Mouse (Mus musculus): ENCODE data around the gene Gm49661.
A peak's percentile ranks its signal among the peaks of the same experiment; 100 is the strongest.

Gene Gm49661

DNA sequence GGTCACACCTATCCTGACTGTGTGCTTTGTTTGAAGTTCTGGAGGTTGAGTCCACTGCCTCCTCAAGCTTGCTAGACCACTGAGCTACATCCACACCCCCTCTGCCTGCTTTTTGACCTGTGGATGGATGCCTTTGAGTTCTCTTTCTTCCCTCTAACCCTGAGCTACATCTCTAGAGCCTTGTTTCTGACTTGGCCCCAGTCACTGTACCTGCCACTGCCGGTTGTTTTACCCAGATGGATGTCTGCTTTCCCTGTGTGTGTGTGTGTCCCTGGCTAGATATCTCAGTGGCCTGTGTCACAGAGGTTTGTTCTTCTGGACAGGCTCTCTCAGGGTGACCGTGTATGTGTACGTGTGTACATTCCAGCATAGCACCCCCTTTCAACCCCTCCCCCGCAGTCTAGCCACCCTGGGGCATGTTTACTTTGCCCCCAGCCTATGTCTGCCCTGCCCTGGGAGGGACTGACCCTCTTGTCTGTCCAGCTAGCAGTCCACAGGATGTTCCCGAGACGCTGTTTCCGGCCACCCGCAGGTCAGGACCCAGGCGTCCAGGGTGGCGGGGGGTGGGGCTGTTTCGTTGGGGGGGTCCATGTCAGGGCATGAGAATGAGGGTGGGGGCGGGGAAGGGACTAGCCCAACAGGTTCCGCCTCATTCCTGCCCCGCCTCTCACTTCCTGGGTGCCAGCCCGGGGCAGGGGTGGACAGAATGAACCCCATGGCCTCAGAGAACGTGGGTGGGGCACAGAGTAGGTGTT lies 15.2 kb upstream of the Gm49661 start:
- DNase-seq (ENCODE audit: low read depth, low spot score), result no peak

DNA sequence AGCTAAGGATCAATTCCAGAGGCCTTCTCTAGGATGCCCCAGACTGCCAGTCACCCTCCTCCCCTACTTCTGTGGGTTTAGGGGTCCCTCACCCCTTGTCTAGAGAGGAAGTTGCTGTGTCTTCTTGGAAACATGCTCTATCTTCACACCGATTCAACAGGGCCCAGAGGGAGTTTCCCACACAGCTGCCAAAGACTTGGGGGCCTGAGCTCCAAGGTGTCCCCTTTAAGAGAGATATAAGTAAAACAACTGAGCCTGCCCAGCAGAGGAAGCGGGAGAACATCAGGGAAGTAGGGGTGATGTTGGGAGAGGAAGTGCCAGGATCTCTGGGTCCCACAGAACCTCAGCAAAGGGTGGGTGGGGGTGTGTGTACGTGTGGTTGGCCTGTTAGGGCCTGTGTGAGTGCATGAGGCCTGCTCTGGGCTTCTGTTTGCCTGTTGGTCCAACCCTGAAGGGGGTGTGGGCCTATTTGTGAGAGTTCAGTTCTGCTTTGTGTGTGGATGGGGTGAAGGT lies 13.3 kb upstream of the Gm49661 start:
- no peak for DNase-seq (ENCODE audit: low read depth, low spot score)

DNA sequence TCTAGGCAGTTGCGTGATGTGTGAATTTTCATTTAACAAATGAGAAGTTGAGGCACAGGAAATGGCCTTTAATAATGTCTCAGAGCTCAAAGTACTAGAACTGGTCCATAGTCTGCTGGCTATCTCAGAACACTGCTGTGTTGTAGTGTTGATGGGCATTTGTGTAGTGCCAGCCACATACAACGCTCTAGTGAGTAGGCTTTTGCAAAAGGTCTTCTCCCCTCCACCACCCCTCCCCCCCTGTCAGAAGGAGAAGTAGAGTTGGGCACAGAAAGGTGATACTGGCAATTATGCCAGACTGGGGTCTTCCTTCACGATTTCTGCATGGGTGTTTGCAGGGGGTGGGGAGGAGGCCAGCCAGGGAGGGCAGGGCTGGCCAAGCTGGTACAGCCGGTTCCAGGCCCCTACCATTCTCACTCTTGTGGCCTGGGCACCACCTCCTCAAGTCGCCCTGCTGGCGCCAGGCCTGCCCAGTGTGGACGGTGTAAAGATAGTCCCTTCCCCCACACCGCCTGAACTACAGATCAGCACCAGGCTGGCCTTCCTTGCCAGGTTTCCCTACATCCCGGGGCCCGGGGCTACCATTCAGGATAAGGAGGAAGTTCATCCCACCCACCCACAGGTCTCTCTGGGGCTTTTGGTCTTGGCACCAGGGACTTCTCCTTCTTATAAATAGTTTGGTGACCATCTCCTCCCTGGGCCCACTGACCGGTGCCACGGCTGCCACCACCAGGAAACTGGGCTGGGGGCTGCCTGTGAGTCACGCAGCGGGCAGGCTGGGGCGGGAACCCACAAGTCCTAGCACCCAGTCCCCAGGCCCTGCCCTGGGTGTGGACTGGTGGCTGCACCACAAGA lies 12.6 kb upstream of the Gm49661 start:
- no peak for DNase-seq (ENCODE audit: low read depth, low spot score)

DNA sequence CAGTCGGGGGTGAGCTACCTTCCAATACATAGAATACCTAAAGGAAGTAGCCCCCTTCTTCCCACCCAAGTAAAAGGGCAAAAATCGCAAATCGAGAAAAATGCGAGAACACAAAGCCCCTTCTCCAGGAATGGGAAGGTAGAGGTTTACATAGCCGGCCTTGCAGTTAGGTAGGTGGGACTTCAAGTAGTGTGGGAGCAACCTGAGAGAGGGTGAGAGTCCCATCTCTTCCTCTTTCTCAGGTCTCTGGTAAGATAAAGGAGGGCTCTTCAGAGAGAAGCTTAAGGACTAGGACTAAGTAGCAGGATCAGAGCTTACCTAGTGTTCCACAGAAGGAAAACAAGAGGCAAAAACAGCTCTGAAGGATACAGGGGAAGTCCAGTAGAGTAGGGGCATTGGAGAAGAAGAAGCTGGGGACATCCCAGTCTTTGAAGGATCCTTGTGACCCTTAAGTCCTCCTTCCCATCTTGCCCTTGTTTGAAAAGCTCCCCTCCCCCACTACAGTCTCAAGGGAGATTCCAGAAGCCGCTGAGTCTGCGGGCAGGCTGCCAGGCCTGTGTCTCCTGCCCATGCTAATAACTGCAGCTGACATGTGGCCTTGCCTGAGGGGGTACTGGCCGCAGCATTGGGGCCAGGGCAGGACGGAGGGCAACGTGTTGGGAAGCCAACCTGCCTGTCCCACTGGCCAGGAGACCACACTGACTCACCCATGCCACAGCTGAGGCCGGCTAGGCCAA lies 11.6 kb upstream of the Gm49661 start:
- DNase-seq (ENCODE audit: low read depth, low spot score), result no peak

DNA sequence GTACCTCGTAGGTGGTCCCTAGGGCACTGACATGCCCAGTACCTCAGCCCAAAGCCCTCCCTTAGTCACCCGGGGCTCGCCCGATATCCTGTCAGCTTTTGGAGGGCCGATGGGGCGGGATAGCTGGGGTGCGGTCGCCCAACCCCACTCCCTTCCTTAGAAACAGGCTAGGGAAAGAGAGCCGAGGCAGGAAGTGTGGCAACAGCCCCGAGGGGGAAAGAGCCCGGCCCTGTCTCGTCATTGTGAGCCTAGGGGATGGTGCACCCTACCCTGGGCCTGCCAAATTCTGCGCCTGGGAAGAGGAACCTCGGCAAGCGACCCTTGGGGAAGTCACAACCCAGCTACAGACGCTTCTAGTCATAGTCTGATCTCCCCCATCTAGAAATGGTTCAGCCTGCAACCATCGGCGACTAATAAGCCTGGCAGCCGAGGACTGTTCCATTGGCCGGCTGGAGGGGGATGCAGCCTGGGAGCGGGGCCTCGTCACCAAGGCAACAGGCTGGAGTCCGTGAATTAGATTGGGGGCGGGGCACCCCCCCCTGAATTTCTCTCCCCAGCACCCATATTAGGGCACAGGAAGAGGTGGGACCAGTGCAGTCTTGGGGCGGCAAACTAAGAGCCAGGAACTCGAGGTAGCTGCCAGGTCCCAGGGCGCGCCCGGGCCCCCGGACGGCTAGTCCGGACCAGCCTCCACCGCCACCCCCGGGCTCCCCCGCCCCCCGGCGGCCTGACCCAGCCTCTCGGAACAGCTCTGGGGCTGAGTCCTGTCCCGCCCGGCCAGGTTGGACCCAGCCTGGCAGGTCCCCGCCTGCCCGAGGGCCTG lies 10.6 kb upstream of the Gm49661 start:
- DNase-seq (ENCODE audit: low read depth, low spot score), result no peak

DNA sequence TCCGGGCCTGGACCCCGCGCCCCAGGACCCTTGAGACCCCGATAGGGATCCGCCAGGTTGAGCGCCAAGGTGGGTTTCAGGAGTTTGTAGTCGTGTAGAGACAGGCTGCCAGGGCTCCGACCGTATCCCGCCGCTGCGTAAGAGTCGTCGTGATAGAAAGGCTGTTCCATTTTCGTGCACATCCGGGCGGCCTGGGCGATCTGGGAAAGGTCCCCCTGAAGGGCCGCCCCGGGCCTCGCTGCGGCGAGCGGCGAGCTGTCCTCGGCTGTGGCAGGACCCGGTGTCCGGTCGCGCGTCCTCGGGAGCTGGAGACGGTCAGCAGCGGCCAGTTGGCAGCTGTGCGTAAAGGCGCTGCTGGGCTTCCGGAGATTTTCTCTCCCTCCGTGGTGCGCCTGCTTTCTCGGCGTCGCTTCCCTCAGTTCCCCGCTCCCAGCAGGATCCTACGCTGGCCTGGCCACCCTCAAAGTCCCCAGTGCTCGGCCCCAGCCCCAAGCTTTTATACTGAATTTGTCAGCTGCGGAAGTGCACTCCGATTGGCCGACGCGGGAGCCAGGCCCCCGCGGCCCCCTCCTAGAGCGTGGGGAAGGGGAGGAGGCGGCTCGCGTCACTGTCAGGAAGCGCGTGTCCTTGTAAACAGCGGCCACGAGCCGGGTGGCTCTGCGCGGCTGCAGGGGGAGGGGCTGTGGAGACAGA lies 9.2 kb upstream of the Gm49661 start, which contains the start of gene Junb:
Gene Junb, minus strand, starts transcription at position 471 of the 693 bp plus-strand sequence.
- peak; percentile 87 for DNase-seq (ENCODE audit: low read depth, low spot score)

DNA sequence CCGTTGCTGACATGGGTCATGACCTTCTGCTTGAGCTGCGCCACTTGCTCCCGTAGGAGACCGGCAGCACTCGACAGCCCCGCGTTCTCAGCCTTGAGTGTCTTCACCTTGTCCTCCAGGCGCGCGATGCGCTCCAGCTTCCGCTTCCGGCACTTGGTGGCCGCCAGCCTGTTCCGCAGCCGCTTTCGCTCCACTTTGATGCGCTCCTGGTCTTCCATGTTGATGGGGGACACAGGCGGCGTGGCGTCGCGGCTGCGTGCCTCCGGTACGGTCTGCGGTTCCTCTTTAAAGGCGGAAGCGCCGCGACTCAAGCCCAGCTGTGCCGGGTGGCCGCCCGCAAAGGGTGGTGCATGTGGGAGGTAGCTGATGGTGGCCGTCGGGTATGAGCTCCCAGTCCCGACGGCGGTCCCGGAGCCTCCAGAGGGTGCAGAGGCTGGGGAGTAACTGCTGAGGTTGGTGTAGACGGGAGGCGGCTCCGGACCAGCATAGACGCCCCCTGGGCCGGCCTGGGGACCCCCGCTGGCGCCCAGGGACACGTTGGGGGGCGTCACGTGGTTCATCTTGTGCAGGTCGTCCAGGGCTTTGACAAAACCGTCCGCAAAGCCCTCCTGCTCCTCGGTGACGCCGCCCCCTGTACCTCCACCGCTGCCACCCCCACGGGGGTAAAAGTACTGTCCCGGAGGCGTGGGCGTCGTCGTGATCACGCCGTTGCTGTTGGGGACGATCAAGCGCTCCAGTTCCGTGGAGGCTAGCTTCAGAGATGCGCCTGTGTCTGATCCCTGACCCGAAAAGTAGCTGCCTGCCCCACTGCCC lies 8.4 kb upstream of the Gm49661 start:
- no peak for DNase-seq (ENCODE audit: low read depth, low spot score)

DNA sequence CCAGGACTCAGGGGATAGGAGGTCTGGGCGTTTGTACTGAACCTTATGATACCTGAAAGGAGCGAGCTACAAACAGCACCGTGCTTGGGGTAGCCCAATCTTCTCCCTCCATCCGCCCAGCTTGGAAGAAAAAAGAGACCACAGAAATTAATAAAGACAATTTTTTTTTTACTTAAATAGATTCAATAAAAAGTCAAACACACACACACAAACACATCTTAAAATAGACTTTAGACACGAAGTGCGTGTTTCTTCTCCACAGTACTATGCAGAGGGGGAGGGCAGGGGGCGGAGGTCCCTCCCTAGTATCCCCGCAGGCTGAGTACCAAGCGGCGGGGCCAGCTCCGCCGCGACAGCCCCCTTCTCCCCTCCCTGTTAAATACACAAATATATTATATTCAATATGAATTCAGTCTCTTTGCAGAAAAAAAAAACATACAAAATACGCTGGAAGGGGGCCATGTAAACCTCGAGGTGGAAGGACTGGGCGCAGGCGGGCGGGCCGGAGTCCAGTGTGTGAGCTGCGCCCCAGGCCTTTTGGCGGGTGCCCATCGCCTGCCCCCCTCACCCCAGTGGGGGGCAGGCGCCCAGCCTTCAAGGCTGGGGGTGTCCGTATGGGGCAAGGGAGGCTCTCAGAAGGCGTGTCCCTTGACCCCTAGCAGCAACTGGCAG lies 7.7 kb upstream of the Gm49661 start:
- DNase-seq (ENCODE audit: low read depth, low spot score), result no peak

DNA sequence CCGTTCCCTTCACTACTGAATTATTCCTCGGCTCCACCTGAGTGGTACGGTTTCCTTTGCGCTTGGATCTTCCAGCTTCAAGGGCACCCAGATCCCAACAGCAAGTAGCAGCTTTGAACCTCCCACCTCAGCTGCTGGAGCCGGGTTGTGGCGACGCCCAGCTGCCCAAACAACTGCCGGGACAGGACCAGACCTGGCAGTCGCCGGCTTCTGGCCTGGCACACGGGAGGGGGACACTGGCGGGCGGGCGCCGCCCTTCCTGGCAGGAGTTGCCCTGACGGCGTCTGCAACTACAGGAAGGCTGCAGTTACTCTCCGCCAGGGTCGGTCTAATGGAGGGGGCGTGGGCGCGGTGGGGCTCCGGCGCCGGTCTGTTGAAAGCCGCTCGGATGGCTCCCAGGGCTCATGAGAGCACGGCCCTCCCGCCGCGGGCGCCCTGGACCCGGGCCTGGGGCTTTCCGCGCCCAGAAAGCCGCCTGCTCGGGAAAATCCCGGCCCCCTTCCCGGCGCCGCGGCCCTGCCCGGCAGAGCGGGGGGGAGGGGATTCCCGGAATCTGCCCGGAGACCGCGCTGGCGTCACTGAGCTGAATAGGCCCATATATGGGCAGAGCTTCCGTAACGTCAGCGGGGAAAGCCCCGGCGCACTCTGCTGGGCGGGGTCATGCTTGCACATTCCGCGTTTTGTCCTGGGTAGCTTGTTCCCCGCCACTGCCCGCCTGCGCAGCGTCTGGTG lies 7.0 kb upstream of the Gm49661 start:
- no peak for DNase-seq (ENCODE audit: low read depth, low spot score)

DNA sequence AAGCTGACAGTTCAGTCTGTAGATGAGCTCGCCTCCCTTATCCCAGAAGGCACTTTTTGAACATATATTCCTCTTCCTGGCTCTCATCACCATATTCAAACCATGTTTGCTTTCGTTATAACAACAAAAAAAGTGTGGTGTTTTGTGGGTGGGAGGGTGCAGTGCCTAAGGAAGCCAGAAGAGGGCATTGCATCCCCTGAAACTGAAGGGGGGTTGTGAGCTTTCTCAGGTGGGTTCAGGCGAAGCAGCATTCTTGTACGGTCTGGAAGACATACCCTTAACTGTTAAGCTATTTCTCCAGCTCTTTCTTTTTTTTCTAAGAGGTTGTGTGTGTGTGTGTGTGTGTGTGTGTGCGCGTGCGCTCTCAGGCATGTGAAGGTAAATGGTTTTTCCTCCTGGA lies 6.2 kb upstream of the Gm49661 start:
- DNase-seq (ENCODE audit: low read depth, low spot score), result no peak

DNA sequence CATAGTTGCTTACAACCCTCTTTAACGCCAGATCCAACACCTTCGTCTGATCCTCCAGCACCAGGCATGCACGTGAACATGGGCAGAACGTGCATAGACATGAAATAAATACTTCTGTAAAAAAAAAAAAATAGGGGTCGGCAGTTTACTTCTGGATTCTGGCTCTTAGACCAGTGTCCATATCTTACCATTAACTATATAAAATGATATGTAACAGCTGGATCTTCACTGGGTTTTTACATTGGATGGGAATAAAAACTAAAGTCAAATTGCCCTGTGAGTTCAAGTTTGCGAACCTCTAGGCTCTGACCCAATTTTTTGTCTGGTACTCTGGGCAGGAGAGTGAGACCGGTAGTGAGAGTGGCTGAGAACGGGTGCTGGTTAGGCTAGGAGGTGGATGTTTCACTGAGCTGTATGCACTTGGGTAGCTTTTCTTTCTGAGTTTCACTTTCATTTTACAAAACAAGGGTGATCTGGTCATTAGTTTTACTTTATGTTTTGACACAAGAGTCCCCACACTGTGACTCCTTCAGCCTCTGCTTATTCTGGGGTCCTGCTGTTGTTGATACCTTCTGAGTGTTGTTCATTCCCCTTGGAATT lies 5.4 kb upstream of the Gm49661 start:
- no peak for DNase-seq (ENCODE audit: low read depth, low spot score)

DNA sequence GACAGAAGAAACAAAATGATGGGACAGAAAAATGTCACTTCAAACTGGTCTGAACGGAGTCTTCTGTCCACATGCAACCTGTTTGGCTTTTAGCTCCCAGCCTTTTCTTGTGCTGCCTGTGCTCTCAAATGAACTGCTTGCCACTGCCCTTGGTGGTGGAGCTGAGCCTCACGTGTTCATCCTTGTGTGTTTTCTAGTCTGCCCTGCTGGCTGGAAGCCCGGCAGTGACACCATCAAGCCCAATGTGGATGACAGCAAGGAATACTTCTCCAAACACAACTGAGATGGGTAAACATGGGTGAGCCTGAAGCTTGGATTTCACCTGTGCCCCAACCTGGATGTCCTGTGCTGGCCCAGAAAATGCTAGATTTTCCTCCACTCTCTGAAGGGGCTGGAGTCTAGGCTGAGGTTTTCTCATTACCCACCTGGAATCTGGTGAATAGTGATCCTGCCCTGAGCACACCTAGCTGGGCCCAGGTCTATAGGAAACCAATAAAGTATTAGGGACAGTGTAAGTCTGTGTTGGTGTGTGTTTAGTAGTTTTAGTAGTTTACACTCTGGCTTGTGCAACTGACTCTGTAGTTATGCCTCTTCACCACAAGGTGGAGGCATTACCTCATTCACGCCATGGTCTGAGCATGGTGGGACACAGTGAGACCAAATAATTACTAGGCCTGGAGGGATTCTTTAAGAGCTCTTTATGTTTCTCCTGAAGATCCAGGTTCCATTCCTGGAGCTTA lies 4.7 kb upstream of the Gm49661 start:
- DNase-seq (ENCODE audit: low read depth, low spot score), result no peak

DNA sequence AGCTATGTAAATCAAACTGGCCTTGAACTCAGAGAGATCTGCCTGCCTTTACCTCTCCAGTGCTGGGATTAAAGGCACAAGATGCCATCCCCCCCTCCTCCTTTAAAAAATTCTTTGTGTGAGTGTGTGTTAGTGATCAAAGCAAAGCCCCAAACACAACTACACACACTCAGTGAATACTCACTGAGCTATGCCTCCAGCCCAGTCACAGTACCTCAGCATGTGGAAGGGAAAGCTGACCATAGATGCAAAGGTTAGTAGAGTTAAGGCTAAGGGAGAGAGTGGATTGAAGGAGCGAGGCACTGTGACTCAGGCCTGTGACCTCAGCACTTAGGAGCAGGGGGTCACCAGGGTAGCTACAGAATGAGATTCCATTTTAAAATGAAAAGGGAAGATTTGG lies 3.8 kb upstream of the Gm49661 start:
- no peak for DNase-seq (ENCODE audit: low read depth, low spot score)

DNA sequence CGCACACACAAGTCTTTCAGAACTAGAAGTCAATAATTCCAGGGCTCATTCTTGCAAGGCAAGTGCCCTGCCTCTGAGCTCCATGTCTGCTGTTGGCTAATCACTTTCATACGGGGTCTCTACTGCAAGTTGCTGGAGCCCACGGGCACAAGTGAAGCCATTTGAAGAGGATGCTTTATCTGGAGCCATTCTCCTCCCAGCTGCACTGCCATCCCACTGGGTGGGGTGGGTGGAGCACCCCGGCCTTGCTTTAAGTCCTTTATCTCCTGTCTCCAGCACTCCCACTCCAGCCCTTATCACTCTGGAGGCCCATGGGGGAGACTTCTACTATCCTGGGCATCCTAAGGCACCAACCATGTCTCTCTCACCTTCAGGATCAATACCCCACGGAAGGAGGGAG lies 1.7 kb upstream of the Gm49661 start:
- DNase-seq (ENCODE audit: low read depth, low spot score), result no peak

DNA sequence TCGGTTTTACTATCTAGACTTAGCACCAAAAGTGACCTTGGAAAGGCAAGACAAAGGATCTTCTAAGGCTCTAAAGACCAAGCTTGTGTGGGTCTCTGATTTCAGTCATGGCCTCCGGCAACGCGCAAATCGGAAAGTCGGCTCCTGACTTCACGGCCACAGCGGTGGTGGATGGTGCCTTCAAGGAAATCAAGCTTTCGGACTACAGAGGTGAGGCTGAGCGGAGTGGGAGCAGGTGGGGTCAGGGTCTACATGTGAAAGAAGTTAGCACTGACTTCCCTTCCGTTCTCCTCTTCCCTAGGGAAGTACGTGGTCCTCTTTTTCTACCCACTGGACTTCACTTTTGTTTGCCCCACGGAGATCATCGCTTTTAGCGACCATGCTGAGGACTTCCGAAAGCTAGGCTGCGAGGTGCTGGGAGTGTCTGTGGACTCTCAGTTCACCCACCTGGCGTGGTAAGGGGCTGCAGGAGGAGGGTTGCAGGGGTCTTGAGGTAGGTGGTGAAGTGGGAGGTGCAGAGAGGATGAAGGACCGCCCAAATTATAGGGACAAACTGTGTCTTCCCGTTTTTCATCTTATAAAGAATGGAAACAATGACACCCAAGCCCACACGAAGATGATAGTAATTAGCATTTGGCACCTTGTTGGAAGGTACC lies 1.0 kb upstream of the Gm49661 start:
- no peak for DNase-seq (ENCODE audit: low read depth, low spot score)

DNA sequence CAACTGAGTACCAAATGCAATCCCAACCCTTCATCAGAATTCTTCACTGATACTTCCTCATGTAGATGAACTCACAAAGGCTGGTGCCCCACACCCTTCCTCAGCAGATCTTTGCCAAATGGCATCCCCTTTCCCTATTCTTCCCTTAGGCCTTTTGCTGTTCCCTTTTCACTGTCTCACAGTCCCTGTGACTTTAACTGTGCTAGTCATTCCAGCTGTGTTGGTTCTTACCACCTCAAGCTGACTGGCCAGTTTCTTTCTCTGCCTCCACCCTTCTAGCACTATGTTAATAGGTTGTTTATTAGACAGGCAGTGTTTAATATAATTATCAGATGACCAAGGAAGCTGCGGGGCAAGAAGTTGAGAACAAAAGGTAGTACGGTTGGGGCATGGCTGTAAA lies 583 bp downstream of the Gm49661 start:
- no peak for DNase-seq (ENCODE audit: low read depth, low spot score)

Data from retina, adult 2 months (tissue).